Mouse (Mus musculus): ENCODE measurements around the gene Bhlhe23. TPM values are rescaled to one million over a fixed set of nuclear protein-coding genes. Genes with fewer than 3 reads are reported as not detected.

Bhlhe23 gene
- total and polyA plus RNA-seq, 3 experiments = not detected

DNA sequence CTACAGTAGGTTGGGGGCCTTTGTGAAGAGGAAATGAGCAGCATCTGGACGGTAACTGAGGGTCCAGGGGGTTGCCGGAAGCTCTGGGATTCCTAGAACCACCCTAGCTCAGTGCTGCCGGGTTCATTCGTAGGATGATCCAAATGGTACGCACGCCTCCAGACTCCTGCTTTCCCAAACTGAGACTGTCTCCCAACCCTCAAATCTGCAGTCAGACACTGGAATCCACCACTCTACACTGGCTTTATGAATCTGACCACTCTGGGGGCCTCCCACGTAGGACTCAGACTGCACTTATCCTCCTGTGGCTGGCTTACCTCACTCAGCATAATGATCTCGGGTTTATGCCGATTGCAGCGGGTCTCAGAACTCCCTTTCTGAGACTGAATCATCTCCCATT is 32.8 kb upstream of the Bhlhe23 start:
- DNase-seq (ENCODE audit: low read depth, low spot score) = no peak
- no peak for TF ChIP-seq HCFC1 (IDR thresholded peaks at IDR 0.05; ENCODE audit: low read depth, low read length)
- H3K79me2 ChIP-seq (ENCODE audit: control insufficient read depth, insufficient read depth, low read length, poor library complexity) = no peaks in the 10 kb centered on the region
- H3K27ac ChIP-seq (ENCODE audit: control insufficient read depth, low read depth, low read length) = no peak overlapping the region
- H3K27me3 ChIP-seq (ENCODE audit: control insufficient read depth in 1 of 2, insufficient read depth in 2 of 2, low read length in 2 of 2) = peaks cover 0 to 2% of the 10 kb centered on the region in 2 experiments; a peak in 2 of 4 replicates
- H3K4me1 ChIP-seq (ENCODE audit: control insufficient read depth in 1 of 2, insufficient read depth in 2 of 2, low read length in 2 of 2) = no peaks in the 10 kb centered on the region
- H3K36me3 ChIP-seq (ENCODE audit: control insufficient read depth in 1 of 2, insufficient read depth in 2 of 2, low read length in 2 of 2) = no peaks in the 10 kb centered on the region
- H3K9ac ChIP-seq (ENCODE audit: control insufficient read depth, low read depth, low read length, poor library complexity, severe bottlenecking) = no peak overlapping the region
- no peak overlapping the region for H3K4me3 ChIP-seq (ENCODE audit: control insufficient read depth in 1 of 2, insufficient read depth in 1 of 2, low read depth in 2 of 2, low read length in 2 of 2)
- H3K9me3 ChIP-seq (replicated peaks; ENCODE audit: insufficient read depth, low read length) = no peaks in the 10 kb centered on the region

DNA sequence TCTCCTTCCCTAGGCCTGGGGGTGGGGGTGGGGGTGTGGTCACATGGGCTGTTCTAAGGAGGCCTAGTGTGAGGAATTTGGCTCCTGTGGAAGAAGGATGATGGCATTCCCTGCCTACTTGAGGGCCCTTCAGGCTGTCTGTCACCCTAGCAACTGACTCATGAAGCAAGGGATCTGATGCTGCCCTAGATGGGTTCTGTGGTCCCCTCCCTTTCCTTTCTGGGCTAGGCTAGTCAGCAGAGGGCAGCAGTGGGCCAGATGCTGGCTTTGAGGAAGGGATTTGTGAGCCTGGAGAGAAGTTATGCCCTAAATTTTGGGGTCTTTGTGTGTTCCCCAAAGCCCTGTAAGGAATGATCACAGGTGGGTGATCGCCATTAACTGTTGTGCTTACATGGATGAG is 29.3 kb upstream of the Bhlhe23 start:
- Histone ChIP-seq H3K9me3 (replicated peaks; ENCODE audit: insufficient read depth, low read length) (no peaks in the 10 kb centered on the region), H3K4me3 (ENCODE audit: control insufficient read depth in 1 of 2, insufficient read depth in 1 of 2, low read depth in 2 of 2, low read length in 2 of 2) (no peak overlapping the region), H3K27me3 (ENCODE audit: control insufficient read depth in 1 of 2, insufficient read depth in 2 of 2, low read length in 2 of 2) (peaks cover 0 to 1% of the 10 kb centered on the region in 2 experiments; a peak in 2 of 4 replicates), H3K79me2 (ENCODE audit: control insufficient read depth, insufficient read depth, low read length, poor library complexity) (no peaks in the 10 kb centered on the region), H3K36me3 (ENCODE audit: control insufficient read depth in 1 of 2, insufficient read depth in 2 of 2, low read length in 2 of 2) (no peaks in the 10 kb centered on the region), H3K27ac (ENCODE audit: control insufficient read depth, low read depth, low read length) (no peak overlapping the region), H3K9ac (ENCODE audit: control insufficient read depth, low read depth, low read length, poor library complexity, severe bottlenecking) (no peak overlapping the region), H3K4me1 (ENCODE audit: control insufficient read depth in 1 of 2, insufficient read depth in 2 of 2, low read length in 2 of 2) (no peaks in the 10 kb centered on the region)
- TF ChIP-seq SMC3 (IDR thresholded peaks at IDR 0.05; ENCODE audit: low read depth, low read length) = peak; percentile 76
- peak; percentile 45 for TF ChIP-seq RAD21 (IDR thresholded peaks at IDR 0.05; ENCODE audit: low read depth, low read length)
- TF ChIP-seq ZKSCAN1 (IDR thresholded peaks at IDR 0.05; ENCODE audit: low read depth, low read length) = no peak
- no peak for TF ChIP-seq ZNF384 (IDR thresholded peaks at IDR 0.05; ENCODE audit: low read depth, low read length)
- no peak for TF ChIP-seq KAT2A (conservative IDR thresholded peaks at IDR 0.05; ENCODE audit: low read depth, low read length)
- peak; percentile 12; the same call in 1 of the 2 replicates for TF ChIP-seq ZC3H11A (IDR thresholded peaks at IDR 0.05; ENCODE audit: low read depth, low read length)
- TF ChIP-seq CTCF (IDR thresholded peaks at IDR 0.05 in 2 of 3, conservative IDR thresholded peaks at IDR 0.05 in 1 of 3; ENCODE audit: control insufficient read depth in 1 of 3, insufficient read depth in 1 of 3, low read depth in 2 of 3, low read length in 3 of 3, poor library complexity in 1 of 3, severe bottlenecking in 1 of 3) = peak; percentile 65 to 78 (median 72)
- TF ChIP-seq NELFE (IDR thresholded peaks at IDR 0.05; ENCODE audit: low read depth, low read length) = no peak
- DNase-seq (ENCODE audit: low read depth, low spot score) = peak; percentile 30

DNA sequence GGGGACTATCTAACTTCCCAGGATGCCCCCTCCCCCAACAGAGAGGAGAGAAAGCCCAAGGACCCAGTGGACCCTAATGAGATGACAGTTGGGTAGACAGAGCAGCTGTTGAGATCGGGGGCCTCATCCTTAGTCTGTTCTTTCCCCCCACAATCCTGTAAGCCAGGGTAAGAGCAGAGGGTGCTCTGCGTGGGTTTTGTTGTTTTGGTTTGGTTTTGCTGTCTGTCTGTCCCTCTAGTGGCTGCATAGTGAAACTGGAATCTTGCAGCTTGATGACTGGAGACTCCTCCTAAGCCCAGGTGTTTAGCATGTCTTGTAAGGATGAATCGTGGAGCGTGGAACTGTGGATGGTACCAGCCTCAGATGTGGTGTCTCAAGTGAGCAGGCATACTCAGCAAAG is 19.3 kb upstream of the Bhlhe23 start:
- H3K79me2 ChIP-seq (ENCODE audit: control insufficient read depth, insufficient read depth, low read length, poor library complexity) = no peaks in the 10 kb centered on the region
- no peaks in the 10 kb centered on the region for H3K9me3 ChIP-seq (replicated peaks; ENCODE audit: insufficient read depth, low read length)
- no peak overlapping the region for H3K27ac ChIP-seq (ENCODE audit: control insufficient read depth, low read depth, low read length)
- no peak overlapping the region for H3K4me3 ChIP-seq (ENCODE audit: control insufficient read depth in 1 of 2, insufficient read depth in 1 of 2, low read depth in 2 of 2, low read length in 2 of 2)
- H3K4me1 ChIP-seq (ENCODE audit: control insufficient read depth in 1 of 2, insufficient read depth in 2 of 2, low read length in 2 of 2) = no peaks in the 10 kb centered on the region
- peak; percentile 16 for DNase-seq (ENCODE audit: low read depth, low spot score)
- TF ChIP-seq TBP (IDR thresholded peaks at IDR 0.05; ENCODE audit: low read depth, low read length) (no peak), CTCF (IDR thresholded peaks at IDR 0.05 in 2 of 3, conservative IDR thresholded peaks at IDR 0.05 in 1 of 3; ENCODE audit: control insufficient read depth in 1 of 3, insufficient read depth in 1 of 3, low read depth in 2 of 3, low read length in 3 of 3, poor library complexity in 1 of 3, severe bottlenecking in 1 of 3) (peak; percentile 3 to 35 (median 32); a peak in 4 of 6 replicates)
- no peaks in the 10 kb centered on the region for H3K36me3 ChIP-seq (ENCODE audit: control insufficient read depth in 1 of 2, insufficient read depth in 2 of 2, low read length in 2 of 2)
- no peaks in the 10 kb centered on the region for H3K27me3 ChIP-seq (ENCODE audit: control insufficient read depth in 1 of 2, insufficient read depth in 2 of 2, low read length in 2 of 2)
- no peak overlapping the region for H3K9ac ChIP-seq (ENCODE audit: control insufficient read depth, low read depth, low read length, poor library complexity, severe bottlenecking)

Data from MEL (cell line).